In the genomic region with DNA sequence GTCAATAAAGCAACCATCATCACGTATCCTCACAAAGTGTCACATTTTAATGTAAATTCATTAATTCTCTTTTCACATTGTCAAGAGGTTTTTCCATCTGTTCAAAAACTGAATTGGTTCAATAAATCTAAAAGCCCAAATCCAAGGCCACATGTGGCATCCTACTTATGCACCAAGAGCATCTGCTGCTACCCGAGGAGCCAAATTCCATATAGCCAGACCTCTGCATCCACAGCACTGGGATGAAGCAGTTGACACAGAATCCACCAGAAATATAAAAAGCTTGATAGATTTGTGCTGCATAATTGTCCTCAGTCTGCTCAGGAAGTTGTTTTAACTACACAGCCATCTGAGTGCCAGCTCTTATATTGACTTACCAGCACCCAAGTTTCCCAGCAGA, we compare ENCODE assay signal across 25 mouse cellular contexts.
DNase-seq lines count a peak whose midpoint lies in the region; ATAC-seq lines count a peak whose summit lies in the region.
"Had no signal": no experiment of that assay in that cellular context is flagged by ENCODE, and none has a peak within 500 bp of the region (broad histone marks: within the 10 kb centered on the region; RNA-seq: fewer than 3 reads in every experiment).

No protein-coding gene starts in this region.

- no peaks in the 10 kb centered on the region for H3K27me3 ChIP-seq in forebrain, embryonic 13.5 days
- no peaks in the 10 kb centered on the region for H3K27me3 ChIP-seq in forebrain, embryonic 12.5 days
- H3K27me3 ChIP-seq in midbrain, embryonic 14.5 days (ENCODE audit: control insufficient read depth, insufficient read depth, low read length): no peaks in the 10 kb centered on the region
- no peaks in the 10 kb centered on the region for H3K27me3 ChIP-seq in midbrain, embryonic 10.5 days (ENCODE audit: low read depth, poor library complexity, severe bottlenecking)
- no peaks in the 10 kb centered on the region for H3K27me3 ChIP-seq in forebrain, embryonic 14.5 days (replicated peaks; ENCODE audit: control insufficient read depth, insufficient read depth, low read length)
- H3K27me3 ChIP-seq: CH12.LX; embryonic facial prominence, embryonic 12.5 days; heart, embryonic 15.5 days; hindbrain, embryonic 15.5 days; limb, embryonic 13.5 days; liver, embryonic 12.5 days; Patski had no signal

- no peaks in the 10 kb centered on the region for H3K36me3 ChIP-seq in forebrain, embryonic 13.5 days (ENCODE audit: poor library complexity, severe bottlenecking)
- no peaks in the 10 kb centered on the region for H3K36me3 ChIP-seq in forebrain, embryonic 12.5 days (replicated peaks)
- no peaks in the 10 kb centered on the region for H3K36me3 ChIP-seq in midbrain, embryonic 14.5 days (ENCODE audit: control insufficient read depth, insufficient read depth, low read length)
- H3K36me3 ChIP-seq in midbrain, embryonic 10.5 days: no peaks in the 10 kb centered on the region
- H3K36me3 ChIP-seq in forebrain, embryonic 14.5 days (ENCODE audit: control insufficient read depth, insufficient read depth, low read length): no peaks in the 10 kb centered on the region
- H3K36me3 ChIP-seq: embryonic facial prominence, embryonic 12.5 days; G1E; heart, embryonic 15.5 days; hindbrain, embryonic 15.5 days; limb, embryonic 13.5 days; liver, embryonic 12.5 days had no signal

- no peak overlapping the region for H3K27ac ChIP-seq in forebrain, embryonic 13.5 days
- H3K27ac ChIP-seq in forebrain, embryonic 12.5 days: no peak overlapping the region
- no peak overlapping the region for H3K27ac ChIP-seq in midbrain, embryonic 14.5 days (replicated peaks; ENCODE audit: low read depth, low read length)
- no peak overlapping the region for H3K27ac ChIP-seq in midbrain, embryonic 10.5 days (replicated peaks)
- no peak overlapping the region for H3K27ac ChIP-seq in forebrain, embryonic 14.5 days (ENCODE audit: low read depth, low read length)
- H3K27ac ChIP-seq: embryonic facial prominence, embryonic 12.5 days; heart, embryonic 15.5 days; hindbrain, embryonic 15.5 days; limb, embryonic 13.5 days; liver, embryonic 12.5 days had no signal

- peak; percentile 86 for ATAC-seq in forebrain, embryonic 13.5 days
- ATAC-seq in forebrain, embryonic 12.5 days (ENCODE audit: low FRiP score): no peak
- no peak for ATAC-seq in midbrain, embryonic 14.5 days (ENCODE audit: low FRiP score, low TSS enrichment)
- ATAC-seq in forebrain, embryonic 14.5 days: peak; percentile 76
- ATAC-seq: intestine, postnatal 0 days; liver, embryonic 12.5 days; Patski had no signal

- peak; percentile 8 for DNase-seq in midbrain, embryonic 14.5 days
- DNase-seq in midbrain, embryonic 10.5 days (ENCODE audit: low spot score): no peak
- DNase-seq in forebrain, embryonic 14.5 days (ENCODE audit: low spot score): peak; percentile 85
- no peak for DNase-seq in gastrocnemius, postnatal 4 days (ENCODE audit: low spot score in 2 of 2)
- DNase-seq in cerebellum, postnatal 14 days: no peak
- DNase-seq: adrenal gland, postnatal 36 days; B cell, adult 2 months; cerebellum, adult 18-20 months; gastrocnemius, postnatal 36 days; heart, postnatal 36 days; kidney, postnatal 36 days; layer of hippocampus, postnatal 36 days; lung, adult 18-20 months; lung, postnatal 14 days had no signal

- H3K4me3 ChIP-seq in forebrain, embryonic 13.5 days: no peak overlapping the region
- H3K4me3 ChIP-seq in forebrain, embryonic 12.5 days (replicated peaks): no peak overlapping the region
- H3K4me3 ChIP-seq in midbrain, embryonic 14.5 days (replicated peaks; ENCODE audit: low read depth, low read length): no peak overlapping the region
- H3K4me3 ChIP-seq in midbrain, embryonic 10.5 days: no peak overlapping the region
- no peak overlapping the region for H3K4me3 ChIP-seq in forebrain, embryonic 14.5 days (ENCODE audit: low read depth, low read length)
- H3K4me3 ChIP-seq: embryonic facial prominence, embryonic 12.5 days; heart, embryonic 15.5 days; hindbrain, embryonic 15.5 days; limb, embryonic 13.5 days; liver, embryonic 12.5 days had no signal

- 60% methylated on average over 2 of the region's 2 CpGs for WGBS in forebrain, embryonic 13.5 days
- WGBS in forebrain, embryonic 12.5 days: 66% methylated on average over 2 of the region's 2 CpGs
- 54% methylated on average over 2 of the region's 2 CpGs for WGBS in midbrain, embryonic 14.5 days
- 84% methylated on average over 2 of the region's 2 CpGs for WGBS in midbrain, embryonic 10.5 days
- 46% methylated on average over 2 of the region's 2 CpGs for WGBS in forebrain, embryonic 14.5 days

- no peak overlapping the region for H3K9ac ChIP-seq in forebrain, embryonic 13.5 days
- no peak overlapping the region for H3K9ac ChIP-seq in forebrain, embryonic 12.5 days
- H3K9ac ChIP-seq in midbrain, embryonic 14.5 days (replicated peaks; ENCODE audit: low read length): no peak overlapping the region
- no peak overlapping the region for H3K9ac ChIP-seq in forebrain, embryonic 14.5 days (ENCODE audit: low read length)
- H3K9ac ChIP-seq: embryonic facial prominence, embryonic 12.5 days; heart, embryonic 15.5 days; hindbrain, embryonic 15.5 days; limb, embryonic 13.5 days; liver, embryonic 12.5 days had no signal

- no peaks in the 10 kb centered on the region for H3K9me3 ChIP-seq in forebrain, embryonic 13.5 days (replicated peaks)
- H3K9me3 ChIP-seq in forebrain, embryonic 12.5 days: no peaks in the 10 kb centered on the region
- H3K9me3 ChIP-seq in midbrain, embryonic 14.5 days (ENCODE audit: control insufficient read depth, low read length): no peaks in the 10 kb centered on the region
- H3K9me3 ChIP-seq in midbrain, embryonic 10.5 days (replicated peaks): no peaks in the 10 kb centered on the region
- H3K9me3 ChIP-seq in forebrain, embryonic 14.5 days (replicated peaks; ENCODE audit: control insufficient read depth, low read length): no peaks in the 10 kb centered on the region
- H3K9me3 ChIP-seq: embryonic facial prominence, embryonic 12.5 days; G1E; heart, embryonic 15.5 days; hindbrain, embryonic 15.5 days; limb, embryonic 13.5 days; liver, embryonic 12.5 days had no signal

- H3K4me1 ChIP-seq in forebrain, embryonic 13.5 days: no peaks in the 10 kb centered on the region
- no peaks in the 10 kb centered on the region for H3K4me1 ChIP-seq in forebrain, embryonic 12.5 days
- no peaks in the 10 kb centered on the region for H3K4me1 ChIP-seq in midbrain, embryonic 14.5 days (ENCODE audit: control insufficient read depth, insufficient read depth, low read length)
- no peaks in the 10 kb centered on the region for H3K4me1 ChIP-seq in midbrain, embryonic 10.5 days
- no peaks in the 10 kb centered on the region for H3K4me1 ChIP-seq in forebrain, embryonic 14.5 days (ENCODE audit: control insufficient read depth, insufficient read depth, low read length)
- H3K4me1 ChIP-seq: embryonic facial prominence, embryonic 12.5 days; heart, embryonic 15.5 days; hindbrain, embryonic 15.5 days; limb, embryonic 13.5 days; liver, embryonic 12.5 days had no signal

- H3K4me2 ChIP-seq in forebrain, embryonic 13.5 days: no peak overlapping the region
- H3K4me2 ChIP-seq in forebrain, embryonic 12.5 days: no peak overlapping the region
- H3K4me2 ChIP-seq in midbrain, embryonic 14.5 days (ENCODE audit: low read length): no peak overlapping the region
- H3K4me2 ChIP-seq in forebrain, embryonic 14.5 days (ENCODE audit: low read length): no peak overlapping the region
- H3K4me2 ChIP-seq: embryonic facial prominence, embryonic 12.5 days; heart, embryonic 15.5 days; hindbrain, embryonic 15.5 days; limb, embryonic 13.5 days; liver, embryonic 12.5 days had no signal

Comparison
In these comparisons a context has a peak if more than half of its experiments do, and no peak if none do; other contexts are left out.
1. ATAC-seq: peak in forebrain, embryonic 13.5 days (single experiment) and forebrain, embryonic 14.5 days (single experiment); none in forebrain, embryonic 12.5 days (single experiment) and midbrain, embryonic 14.5 days (single experiment).
2. DNase-seq: peak in midbrain, embryonic 14.5 days (single experiment) and forebrain, embryonic 14.5 days (single experiment); none in midbrain, embryonic 10.5 days (single experiment), gastrocnemius, postnatal 4 days (0 of 2) and cerebellum, postnatal 14 days (0 of 2).